Mouse (Mus musculus): ENCODE results near the gene Hist2h3c1. TPM values are rescaled to one million over a fixed set of nuclear protein-coding genes. Genes with fewer than 3 reads are reported as not detected.
A peak's percentile ranks its signal among the peaks of the same experiment; 100 is the strongest.
"Not testable (repeated sequence)": the region's sequence is repeated elsewhere in the genome, so short reads cannot be mapped to it uniquely, and the experiment has no call there.

The Hist2h3c1 gene
- total RNA-seq (2021): not detected
- long read RNA-seq: 0 reads

GRCm38 (mm10) chr3:96246427-96246856, at the start of gene Hist2h3c1:
Gene Hist2h3c1, plus strand, starts transcription at chr3:96246685.
- not testable (repeated sequence) for DNase-seq (ENCODE audit: low spot score in 2 of 2)

- peak; percentile 92 to 96 for DNase-seq (ENCODE audit: low spot score in 2 of 2)
These were observed 49.2 kb upstream of the Hist2h3c1 start for GRCm38 (mm10) chr3:96197129-96197749.

GRCm38 (mm10) chr3:96198181-96198580, 48.3 kb upstream of the Hist2h3c1 start:
- DNase-seq (ENCODE audit: low spot score in 2 of 2): no peak

- DNase-seq (ENCODE audit: low spot score in 2 of 2): not testable (repeated sequence)
These were observed 47.8 kb upstream of the Hist2h3c1 start for GRCm38 (mm10) chr3:96198601-96199251.

GRCm38 (mm10) chr3:96199731-96200130, 46.8 kb upstream of the Hist2h3c1 start:
- no peak for DNase-seq (ENCODE audit: low spot score in 2 of 2)

GRCm38 (mm10) chr3:96207819-96208218, 38.7 kb upstream of the Hist2h3c1 start:
- DNase-seq (ENCODE audit: low spot score in 2 of 2): no peak

DNA sequence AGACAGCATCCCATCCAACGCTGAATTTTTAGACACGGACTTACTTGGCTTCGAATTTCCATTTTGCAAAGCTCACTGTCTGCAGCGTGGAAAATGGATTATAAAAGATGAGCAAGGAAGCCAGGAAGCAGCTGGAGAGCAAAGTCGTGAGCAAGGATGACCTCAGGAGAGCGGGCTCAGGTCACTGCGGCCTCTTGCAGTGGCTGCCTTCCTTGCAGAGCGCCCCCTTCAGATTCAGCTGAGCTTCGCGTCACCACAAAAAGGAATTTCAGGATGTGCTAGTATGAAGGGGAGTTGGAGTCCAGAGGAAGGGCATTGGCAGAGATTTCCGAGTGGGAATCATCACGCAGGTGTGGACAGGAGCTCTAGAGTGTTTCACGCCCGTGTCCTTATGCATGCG, 37.2 kb upstream of the Hist2h3c1 start:
- no peak for DNase-seq (ENCODE audit: low spot score in 2 of 2)

DNA sequence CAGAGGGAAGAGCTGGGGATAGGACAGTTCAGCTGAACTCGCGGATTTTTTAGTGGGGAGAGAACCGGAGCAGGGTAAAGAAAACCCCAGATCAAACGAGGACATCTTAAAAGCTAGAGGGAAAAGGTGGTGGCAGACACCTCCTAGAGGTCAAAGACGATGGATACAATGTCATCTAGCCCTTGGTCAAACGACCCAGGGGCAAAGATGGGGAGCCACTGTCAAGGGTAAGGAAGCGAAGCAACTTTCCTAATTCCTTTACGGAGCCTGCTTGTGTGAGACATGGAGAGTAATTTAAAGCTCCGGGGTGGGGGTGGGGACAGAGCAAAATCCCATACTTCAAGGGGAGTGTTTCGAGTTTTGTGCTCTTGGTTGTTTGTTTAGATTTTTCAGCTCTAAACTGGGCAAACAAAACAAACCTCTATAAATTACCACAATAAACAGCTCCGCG, 27.3 kb upstream of the Hist2h3c1 start:
- no peak for DNase-seq (ENCODE audit: low spot score in 2 of 2)

DNA sequence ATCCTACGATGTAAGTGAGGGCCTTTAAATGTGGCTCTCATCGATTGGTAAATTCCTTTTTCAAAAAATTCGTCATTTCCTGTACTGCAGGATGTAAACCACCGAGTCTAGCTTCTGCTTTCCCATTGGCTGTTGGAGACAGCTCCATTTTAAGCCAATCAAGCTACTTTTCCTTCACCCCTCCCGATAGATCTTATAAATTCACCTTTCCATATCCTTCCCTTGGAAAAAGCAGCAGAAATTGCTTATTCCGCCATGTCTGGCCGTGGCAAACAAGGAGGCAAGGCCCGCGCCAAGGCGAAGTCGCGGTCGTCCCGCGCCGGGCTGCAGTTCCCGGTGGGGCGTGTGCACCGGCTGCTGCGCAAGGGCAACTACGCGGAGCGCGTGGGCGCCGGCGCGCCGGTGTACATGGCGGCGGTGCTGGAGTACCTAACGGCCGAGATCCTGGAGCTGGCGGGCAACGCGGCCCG, 26.8 kb upstream of the Hist2h3c1 start, which contains the start of the genes Bola1 and Hist2h2ab:
Bola1 (minus strand) TSS at position 49 of the 470 bp plus-strand sequence.
Hist2h2ab (plus strand) TSS at position 205 of the 470 bp plus-strand sequence.
- peak; percentile 77 to 91 for DNase-seq (ENCODE audit: low spot score in 2 of 2)

- DNase-seq (ENCODE audit: low spot score in 2 of 2): not testable (repeated sequence)
These were observed 26.2 kb upstream of the Hist2h3c1 start for GRCm38 (mm10) chr3:96220131-96220764.

DNA sequence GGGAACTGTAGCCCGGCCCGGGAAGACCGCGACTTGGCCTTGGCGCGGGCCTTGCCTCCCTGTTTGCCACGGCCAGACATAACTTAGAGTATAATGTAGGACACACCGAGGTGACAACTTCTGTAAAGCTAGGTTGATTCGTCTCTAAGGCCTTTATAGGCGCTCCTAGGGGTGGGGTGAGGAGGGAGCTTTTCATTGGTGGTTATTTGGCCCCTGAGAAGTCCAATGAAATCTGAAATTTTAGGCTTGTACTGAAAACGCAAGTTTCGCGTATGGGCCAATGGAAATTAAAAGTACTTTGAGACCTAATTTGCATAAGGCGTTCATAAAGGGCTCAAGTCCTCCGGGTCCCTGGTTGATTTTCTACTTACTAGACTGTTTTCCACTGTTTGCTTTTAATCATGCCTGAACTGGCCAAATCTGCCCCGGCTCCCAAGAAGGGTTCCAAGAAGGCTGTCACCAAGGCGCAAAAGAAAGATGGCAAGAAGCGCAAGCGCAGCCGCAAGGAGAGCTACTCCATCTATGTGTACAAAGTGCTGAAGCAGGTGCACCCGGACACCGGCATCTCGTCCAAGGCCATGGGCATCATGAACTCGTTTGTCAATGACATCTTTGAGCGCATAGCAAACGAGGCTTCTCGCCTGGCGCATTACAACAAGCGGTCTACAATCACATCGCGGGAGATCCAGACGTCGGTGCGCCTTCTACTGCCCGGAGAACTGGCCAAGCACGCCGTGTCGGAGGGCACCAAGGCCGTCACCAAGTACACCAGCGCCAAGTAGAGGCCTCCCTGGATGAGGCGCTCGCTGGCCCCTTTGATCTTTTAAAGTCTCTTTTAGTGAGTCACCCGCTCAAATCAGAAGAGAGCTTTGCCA, 25.5 kb upstream of the Hist2h3c1 start, which contains the start of the genes Hist2h2ac and Hist2h2be:
Hist2h2ac (minus strand) TSS at position 116 of the 875 bp plus-strand sequence.
Hist2h2be (plus strand) TSS at position 355 of the 875 bp plus-strand sequence.
- peak; percentile 89 to 94 for DNase-seq (ENCODE audit: low spot score in 2 of 2)

- DNase-seq (ENCODE audit: low spot score in 2 of 2): no peak
These were observed 24.8 kb upstream of the Hist2h3c1 start for GRCm38 (mm10) chr3:96221640-96222038.

GRCm38 (mm10) chr3:96222774-96223173, 23.7 kb upstream of the Hist2h3c1 start:
- DNase-seq (ENCODE audit: low spot score in 2 of 2): no peak

GRCm38 (mm10) chr3:96225421-96225820, 21.1 kb upstream of the Hist2h3c1 start:
- DNase-seq (ENCODE audit: low spot score in 2 of 2): no peak

- no peak for DNase-seq (ENCODE audit: low spot score in 2 of 2)
These were observed 19.5 kb upstream of the Hist2h3c1 start for GRCm38 (mm10) chr3:96226695-96227648.

DNA sequence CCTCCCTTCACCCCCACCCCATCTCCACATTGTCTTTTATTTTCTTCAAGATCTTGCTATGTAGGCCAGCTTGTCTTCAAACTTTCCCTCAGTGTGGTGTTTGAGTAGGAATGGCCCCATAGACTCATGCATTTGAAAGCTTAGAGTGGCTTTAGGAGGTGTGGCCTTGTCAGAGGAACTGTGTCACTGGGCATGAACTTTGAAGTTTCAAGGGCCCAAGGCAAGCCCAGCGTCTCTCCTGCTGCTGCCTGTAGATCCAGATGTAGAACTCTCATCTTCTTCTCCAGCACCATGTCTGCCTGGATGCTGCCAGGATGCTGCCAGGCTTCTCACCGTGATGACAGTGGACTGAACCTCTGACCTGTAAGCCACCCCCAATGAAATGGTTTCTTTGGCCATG, 17.7 kb upstream of the Hist2h3c1 start:
- DNase-seq (ENCODE audit: low spot score in 2 of 2): no peak

- no peak for DNase-seq (ENCODE audit: low spot score in 2 of 2)
These were observed 16.1 kb upstream of the Hist2h3c1 start for GRCm38 (mm10) chr3:96230404-96230803.

DNA sequence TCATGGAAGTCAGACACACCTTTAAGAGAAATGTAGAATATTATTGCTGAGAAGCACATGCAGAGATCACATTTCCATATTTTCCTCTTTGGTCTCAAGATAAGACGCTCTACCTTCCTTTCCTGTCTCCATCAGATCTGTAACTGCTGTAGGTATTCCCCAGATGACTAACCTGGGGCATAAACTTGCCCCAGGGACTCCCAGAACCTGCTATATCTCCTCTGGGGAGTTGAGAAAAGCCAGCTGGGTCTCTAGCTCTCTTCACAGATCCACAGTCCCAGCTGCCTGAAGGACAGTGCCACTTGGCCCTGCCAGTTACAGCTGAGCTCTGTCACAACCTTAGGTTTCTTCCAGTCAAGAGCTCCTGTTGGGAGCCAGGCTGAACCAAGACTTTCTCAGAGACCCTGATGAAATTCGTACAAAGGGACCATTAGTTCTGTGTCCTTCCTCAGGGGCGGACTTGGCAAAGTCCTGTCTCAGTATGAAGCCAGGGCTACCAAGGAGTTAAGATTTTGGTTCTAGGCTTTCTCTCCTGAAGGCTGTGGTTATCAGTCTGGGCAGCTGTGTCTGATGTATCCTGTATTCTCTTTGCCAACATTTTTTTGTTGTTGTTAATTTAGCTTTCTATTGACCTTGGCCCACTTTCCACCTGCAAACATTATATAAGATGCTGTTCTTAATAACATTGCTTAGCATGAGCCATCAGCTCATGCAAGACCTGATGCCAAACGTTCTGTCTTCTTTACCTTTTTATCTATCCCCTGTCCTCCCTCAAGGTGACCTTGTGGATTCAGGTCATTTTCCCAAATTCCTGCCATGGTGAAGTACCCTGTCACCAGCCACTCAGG, 15.4 kb upstream of the Hist2h3c1 start:
- no peak for DNase-seq (ENCODE audit: low spot score in 2 of 2)

GRCm38 (mm10) chr3:96231758-96232120, 14.7 kb upstream of the Hist2h3c1 start:
- no peak for DNase-seq (ENCODE audit: low spot score in 2 of 2)
